Mouse (Mus musculus) CD4-positive, CD25-positive, alpha-beta regulatory T cell, adult 4 months (primary cell): ENCODE data around the gene Stam2. TPM values are rescaled to one million over a fixed set of nuclear protein-coding genes. Genes with fewer than 3 reads are reported as not detected.

Experiments used
- ATAC-seq: one replicate; pipeline ENCODE4 v1.8.0; 2017
- polyA plus RNA-seq, 2 experiments: library from polyadenylated mRNA; unstranded; fragments of 100-300 nt; shearing (Covaris generic); gene quantifications; one replicate each; pipeline ENCODE4 v1.2.1; 2017

Gene Stam2
- polyA plus RNA-seq, 2 experiments from 2014 or later, result 39.3 to 47.8 TPM

DNA sequence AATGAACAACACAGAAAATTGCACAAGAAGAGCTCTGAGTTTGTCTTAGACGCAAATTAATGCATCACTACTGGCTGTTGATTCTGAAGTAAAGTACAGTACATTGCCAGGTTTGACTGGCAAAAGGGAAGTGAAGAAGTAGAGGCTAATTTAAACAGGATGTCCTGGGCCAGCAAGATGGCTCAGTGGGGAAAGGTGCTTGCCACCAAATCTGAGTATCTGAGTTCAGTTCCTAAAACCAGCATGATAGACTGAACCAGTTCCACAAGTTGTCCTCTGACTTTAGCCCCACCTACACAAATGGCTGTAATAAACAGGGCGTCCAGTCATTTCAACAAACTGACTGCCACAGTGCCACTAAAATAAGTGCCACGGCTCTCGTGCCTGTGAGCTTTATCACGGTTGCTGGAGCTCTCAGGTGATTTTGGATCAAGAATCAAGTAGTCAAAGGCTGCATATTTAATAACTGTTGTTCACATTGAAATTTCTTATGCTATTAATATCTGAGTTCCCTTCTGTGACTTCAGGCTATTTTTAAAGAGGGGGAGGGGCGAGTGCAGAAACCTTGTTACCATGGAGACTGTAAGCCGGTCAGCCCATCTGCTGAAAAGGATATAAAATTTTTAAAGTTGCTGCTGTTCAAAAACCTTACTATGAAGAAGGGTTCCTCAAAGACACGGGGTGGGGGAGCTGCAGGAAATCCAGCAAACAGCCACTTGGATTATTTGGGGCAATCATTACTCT, 94.7 kb downstream of the Stam2 start:
- no peak for ATAC-seq

GRCm38 (mm10) chr2:52643657-52644056, 98.4 kb downstream of the Stam2 start:
- ATAC-seq, result no peak

Other genes starting within 250 kb of the Stam2 start
- under 1 TPM; 0.28 to 0.42 TPM for gene Cacnb4, start 65.5 kb downstream of the Stam2 start, polyA plus RNA-seq
- under 1 TPM; 0.36 to 0.49 TPM for gene Fmnl2, start 115.6 kb upstream of the Stam2 start, polyA plus RNA-seq